Mouse (Mus musculus) olfactory bulb, adult 2 months (tissue): ENCODE results near the gene Snapc5.
"Not testable (repeated sequence)": the region's sequence is repeated elsewhere in the genome, so short reads cannot be mapped to it uniquely, and the experiment has no call there.

ENCODE experiments used
- CTCF ChIP-seq: fragments of 200-500 bp; IDR thresholded peaks from 2 replicates; pipeline ENCODE4 v1.5.1; 2012; ENCODE audit warnings: low read depth, mild to moderate bottlenecking, low read length, moderate library complexity; ENCODE audit not compliant: insufficient read depth
- POLR2A ChIP-seq: fragments of 200-500 bp; IDR thresholded peaks from 2 replicates; pipeline ENCODE4 v1.6.1; 2012; ENCODE audit warnings: mild to moderate bottlenecking, low read depth, low read length, moderate library complexity; ENCODE audit not compliant: insufficient read depth

- not testable (repeated sequence) for TF ChIP-seq CTCF, POLR2A
Observed at GRCm38 (mm10) chr9:64169967-64170366, 9.1 kb upstream of the Snapc5 start.
